Comparison of ENCODE assay signal across 25 mouse cellular contexts in the genomic region with DNA sequence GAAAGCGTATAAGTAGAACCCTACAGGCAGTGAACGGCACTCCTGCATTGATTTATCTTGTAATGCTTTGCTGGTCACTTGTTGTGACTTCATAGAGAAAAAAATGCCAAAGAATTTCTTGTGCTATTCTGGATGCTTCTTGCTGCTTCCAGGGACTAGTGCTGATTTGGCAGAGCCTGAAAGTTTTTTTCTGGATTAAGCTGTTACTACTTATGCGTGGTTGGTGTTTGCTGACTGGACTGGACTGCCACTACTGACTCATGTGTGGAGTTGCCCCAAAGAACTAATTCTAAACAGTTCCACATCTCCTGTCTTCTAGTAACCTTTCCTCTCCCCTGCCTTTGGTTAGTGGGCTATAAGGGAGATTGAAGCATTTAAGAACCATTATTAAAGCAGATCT. TPM values are rescaled to one million over a fixed set of nuclear protein-coding genes. Genes with fewer than 3 reads are reported as not detected.
DNase-seq lines count a peak whose midpoint lies in the region; ATAC-seq and TF ChIP-seq lines count a peak whose summit lies in the region.
"Had no signal": no experiment of that assay in that cellular context is flagged by ENCODE, and none has a peak within 500 bp of the region (broad histone marks: within the 10 kb centered on the region; RNA-seq: fewer than 3 reads in every experiment).

No protein-coding gene starts in this region.

- no peak overlapping the region for H3K27ac ChIP-seq in kidney, adult 2 months (ENCODE audit: insufficient read depth, low read depth, low read length)
- H3K27ac ChIP-seq in forebrain, embryonic 12.5 days: no peak overlapping the region

- H3K36me3 ChIP-seq in kidney, adult 2 months (ENCODE audit: control insufficient read depth, insufficient read depth, low read length): no peaks in the 10 kb centered on the region
- H3K36me3 ChIP-seq in forebrain, embryonic 12.5 days (replicated peaks): no peaks in the 10 kb centered on the region

- 51% methylated on average over 3 of the region's 3 CpGs for WGBS in kidney, adult 2 months
- WGBS in forebrain, embryonic 12.5 days: 86% methylated on average over 3 of the region's 3 CpGs

- no peak for TF ChIP-seq CTCF in kidney, adult 2 months (conservative IDR thresholded peaks at IDR 0.05; ENCODE audit: insufficient read depth, insufficient read length, low read depth, low read length)

- no peak for TF ChIP-seq POLR2A in kidney, adult 2 months (IDR thresholded peaks at IDR 0.05; ENCODE audit: low read depth, low read length)

- no peak overlapping the region for H3K4me3 ChIP-seq in kidney, adult 2 months (ENCODE audit: insufficient read depth, low read depth, low read length)
- no peak overlapping the region for H3K4me3 ChIP-seq in forebrain, embryonic 12.5 days (replicated peaks)

- H3K27me3 ChIP-seq in kidney, adult 2 months (replicated peaks; ENCODE audit: control insufficient read depth, insufficient read depth, low read length): no peaks in the 10 kb centered on the region
- H3K27me3 ChIP-seq in forebrain, embryonic 12.5 days: no peaks in the 10 kb centered on the region
- H3K27me3 ChIP-seq: CH12.LX, Patski had no signal

- no peaks in the 10 kb centered on the region for H3K4me1 ChIP-seq in kidney, adult 2 months (ENCODE audit: control insufficient read depth, insufficient read depth, low read length)
- no peaks in the 10 kb centered on the region for H3K4me1 ChIP-seq in forebrain, embryonic 12.5 days

- no peaks in the 10 kb centered on the region for H3K9me3 ChIP-seq in forebrain, embryonic 12.5 days
- H3K9me3 ChIP-seq: G1E had no signal

- DNase-seq in frontal cortex, postnatal 36 days (ENCODE audit: low spot score in 2 of 2): no peak
- peak; percentile 5 for DNase-seq in kidney, adult 2 months
- DNase-seq in kidney, postnatal 14 days: no peak
- DNase-seq in 3T3-L1 (ENCODE audit: low read depth, low spot score): peak; percentile 25
- peak; percentile 17 for DNase-seq in brain, adult 2 months (ENCODE audit: low read depth, low spot score)
- DNase-seq in urinary bladder, postnatal 36 days (ENCODE audit: low spot score in 2 of 2): no peak
- DNase-seq: adrenal gland, adult 2 months; adrenal gland, adult 8-10 months; adrenal gland, postnatal 10 days; adrenal gland, postnatal 14 days; adrenal gland, postnatal 25 days; adrenal gland, postnatal 36 days; B cell, adult 2 months; cerebellum, adult 11 months; cerebellum, adult 11-12 months; cerebellum, adult 18-20 months; cerebellum, adult 2 months had no signal

- H3K9ac ChIP-seq in forebrain, embryonic 12.5 days: no peak overlapping the region

- peak; percentile 93 for ATAC-seq in frontal cortex, adult (ENCODE audit: low TSS enrichment)
- no peak for ATAC-seq in forebrain, embryonic 12.5 days (ENCODE audit: low FRiP score)
- ATAC-seq: activated CD4-positive, CD25-positive, alpha-beta regulatory T cell, adult 4 months; CD4-positive, CD25-positive, alpha-beta regulatory T cell, adult 4 months; Patski had no signal

- no peak overlapping the region for H3K4me2 ChIP-seq in forebrain, embryonic 12.5 days

RNA-seq across cellular contexts. Expression of a gene that starts 52.2 kb away (rescaled TPM):
- polyA plus RNA-seq in kidney, adult 2 months (2012; rRNA removed): 0.12 and 0.20 TPM in 2 replicates
- not detected in 2 replicates for polyA plus RNA-seq in forebrain, embryonic 12.5 days (2016; fragmentation: Nextera tagmentation; extraction: Ambion mirVana)
- polyA plus RNA-seq: C2C12, Patski had no signal

Comparison
In these comparisons a context has a peak if more than half of its experiments do, and no peak if none do; other contexts are left out.
1. DNase-seq: peak in kidney, adult 2 months (single experiment), 3T3-L1 (single experiment) and brain, adult 2 months (single experiment); none in frontal cortex, postnatal 36 days (0 of 2), kidney, postnatal 14 days (single experiment) and urinary bladder, postnatal 36 days (0 of 2).